Mouse (Mus musculus): ENCODE measurements around the gene Rpl26. TPM values are rescaled to one million over a fixed set of nuclear protein-coding genes. Genes with fewer than 3 reads are reported as not detected.

Rpl26 gene
- polyA plus RNA-seq, 1 experiment from 2014 or later = 638 TPM

GRCm38 (mm10) chr11:68904375-68905137 lies 3.2 kb downstream of the Rpl26 start:
- 82% methylated on average over 8 of the region's 8 CpGs for WGBS
- H3K27me3 ChIP-seq = no peaks in the 10 kb centered on the region; the same call in 1 of the 2 replicates
- H3K4me1 ChIP-seq = peaks cover 11% of the 10 kb centered on the region
- no peak overlapping the region for H3K4me3 ChIP-seq
- ATAC-seq (replicated peaks) = no peak
- no peaks in the 10 kb centered on the region for H3K9me3 ChIP-seq
- no peak overlapping the region for H3K9ac ChIP-seq (replicated peaks)
- H3K36me3 ChIP-seq = peaks cover 51% of the 10 kb centered on the region
- H3K4me2 ChIP-seq (replicated peaks) = no peak overlapping the region
- no peak overlapping the region for H3K27ac ChIP-seq (replicated peaks)

DNA sequence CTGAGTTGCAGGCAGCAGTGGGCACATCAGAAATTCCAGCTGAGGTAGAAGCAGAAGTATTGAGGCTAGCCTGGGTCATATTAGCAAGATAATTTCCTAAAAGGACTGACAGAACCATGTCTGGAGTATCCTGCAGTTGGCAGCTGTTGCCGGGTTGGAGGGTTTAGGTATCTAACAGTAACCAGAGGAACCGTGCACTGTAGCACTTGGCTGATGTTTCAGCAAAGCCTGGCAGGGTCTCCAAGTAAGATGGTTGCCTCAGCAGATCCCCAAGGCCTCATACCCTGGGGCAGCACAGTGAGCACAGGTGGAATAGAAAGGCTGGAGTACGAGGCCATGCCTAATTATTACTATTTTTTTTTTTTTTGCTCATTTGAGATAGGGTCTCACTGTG lies 3.8 kb downstream of the Rpl26 start:
- Histone ChIP-seq H3K4me3 (no peak overlapping the region), H3K9ac (replicated peaks) (no peak overlapping the region), H3K36me3 (peaks cover 51% of the 10 kb centered on the region), H3K4me1 (peaks cover 11% of the 10 kb centered on the region), H3K4me2 (replicated peaks) (no peak overlapping the region), H3K27me3 (no peaks in the 10 kb centered on the region; the same call in 1 of the 2 replicates), H3K9me3 (no peaks in the 10 kb centered on the region), H3K27ac (replicated peaks) (no peak overlapping the region)
- WGBS = 87% methylated on average over 3 of the region's 3 CpGs
- no peak for ATAC-seq (replicated peaks)

DNA sequence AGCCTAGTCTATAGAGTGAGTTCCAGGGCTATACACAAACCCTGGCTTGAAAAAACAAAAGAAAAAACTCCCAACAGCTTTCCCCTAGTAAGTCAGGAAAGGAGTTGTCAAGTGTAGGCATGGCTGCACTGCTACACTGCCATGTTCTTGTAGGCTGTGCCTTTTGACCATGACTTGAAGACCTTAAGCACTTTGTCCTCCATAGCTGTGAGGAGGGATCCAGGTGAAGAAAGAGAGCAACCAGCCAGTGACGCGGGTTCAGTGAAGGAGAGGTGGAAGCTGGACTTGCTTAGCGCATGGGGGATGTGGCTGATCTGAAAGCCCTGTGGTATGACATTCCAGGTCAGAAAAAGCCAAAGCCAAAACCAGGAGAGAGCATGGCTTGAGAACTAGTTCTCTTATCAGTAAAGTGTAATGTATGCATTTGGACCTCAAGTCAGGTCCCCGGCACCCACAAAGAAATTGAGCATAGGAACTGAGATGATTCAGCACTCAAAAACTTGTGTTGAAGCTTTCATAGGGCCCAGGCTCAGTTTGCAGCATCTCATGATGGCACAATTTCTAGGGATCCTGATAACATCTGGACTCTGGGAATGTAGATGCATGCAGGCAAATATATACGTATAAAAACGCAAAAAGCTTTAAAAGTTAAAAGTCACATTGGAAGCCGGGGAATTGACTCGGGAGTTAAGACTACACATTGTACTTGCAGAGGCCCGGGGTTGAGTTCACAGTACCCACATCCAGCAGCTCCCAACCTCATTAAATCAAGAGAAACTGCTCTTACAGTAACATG lies 4.5 kb downstream of the Rpl26 start:
- Histone ChIP-seq H3K9me3 (no peaks in the 10 kb centered on the region), H3K36me3 (peaks cover 51% of the 10 kb centered on the region), H3K27ac (replicated peaks) (no peak overlapping the region), H3K4me1 (peaks cover 11% of the 10 kb centered on the region), H3K4me2 (replicated peaks) (no peak overlapping the region), H3K9ac (replicated peaks) (no peak overlapping the region), H3K4me3 (no peak overlapping the region), H3K27me3 (no peaks in the 10 kb centered on the region)
- WGBS = 90% methylated on average over 9 of the region's 9 CpGs
- ATAC-seq (replicated peaks) = no peak

GRCm38 (mm10) chr11:68906461-68906790 lies 5.0 kb downstream of the Rpl26 start:
- no peak overlapping the region for H3K9ac ChIP-seq (replicated peaks)
- no peaks in the 10 kb centered on the region for H3K27me3 ChIP-seq
- H3K4me1 ChIP-seq = peaks cover 11% of the 10 kb centered on the region
- H3K4me3 ChIP-seq = no peak overlapping the region
- no peak overlapping the region for H3K4me2 ChIP-seq (replicated peaks)
- peaks cover 51% of the 10 kb centered on the region for H3K36me3 ChIP-seq
- WGBS = 72% methylated on average over 4 of the region's 4 CpGs
- no peak for ATAC-seq (replicated peaks)
- no peak overlapping the region for H3K27ac ChIP-seq (replicated peaks)
- H3K9me3 ChIP-seq = no peaks in the 10 kb centered on the region

- H3K4me1 ChIP-seq = peaks cover 10% of the 10 kb centered on the region
- WGBS = 81% methylated on average over 3 of the region's 3 CpGs
- no peak for ATAC-seq (replicated peaks)
- H3K9ac ChIP-seq (replicated peaks) = no peak overlapping the region
- peaks cover 51% of the 10 kb centered on the region for H3K36me3 ChIP-seq
- H3K27ac ChIP-seq (replicated peaks) = no peak overlapping the region
- H3K4me2 ChIP-seq (replicated peaks) = no peak overlapping the region
- no peaks in the 10 kb centered on the region for H3K9me3 ChIP-seq
- H3K27me3 ChIP-seq = no peaks in the 10 kb centered on the region
- no peak overlapping the region for H3K4me3 ChIP-seq
Measured at GRCm38 (mm10) chr11:68907251-68907650, 5.9 kb downstream of the Rpl26 start.

- no peaks in the 10 kb centered on the region for H3K4me1 ChIP-seq
- WGBS = 48% methylated on average over 7 of the region's 7 CpGs
- H3K4me2 ChIP-seq (replicated peaks) = no peak overlapping the region
- H3K9ac ChIP-seq (replicated peaks) = no peak overlapping the region
- peaks cover 35% of the 10 kb centered on the region for H3K36me3 ChIP-seq
- H3K9me3 ChIP-seq = no peaks in the 10 kb centered on the region
- no peak for ATAC-seq (replicated peaks)
- H3K27ac ChIP-seq (replicated peaks) = no peak overlapping the region
- no peak overlapping the region for H3K4me3 ChIP-seq
- H3K27me3 ChIP-seq = no peaks in the 10 kb centered on the region
Measured at GRCm38 (mm10) chr11:68908846-68909503, 7.6 kb downstream of the Rpl26 start.

DNA sequence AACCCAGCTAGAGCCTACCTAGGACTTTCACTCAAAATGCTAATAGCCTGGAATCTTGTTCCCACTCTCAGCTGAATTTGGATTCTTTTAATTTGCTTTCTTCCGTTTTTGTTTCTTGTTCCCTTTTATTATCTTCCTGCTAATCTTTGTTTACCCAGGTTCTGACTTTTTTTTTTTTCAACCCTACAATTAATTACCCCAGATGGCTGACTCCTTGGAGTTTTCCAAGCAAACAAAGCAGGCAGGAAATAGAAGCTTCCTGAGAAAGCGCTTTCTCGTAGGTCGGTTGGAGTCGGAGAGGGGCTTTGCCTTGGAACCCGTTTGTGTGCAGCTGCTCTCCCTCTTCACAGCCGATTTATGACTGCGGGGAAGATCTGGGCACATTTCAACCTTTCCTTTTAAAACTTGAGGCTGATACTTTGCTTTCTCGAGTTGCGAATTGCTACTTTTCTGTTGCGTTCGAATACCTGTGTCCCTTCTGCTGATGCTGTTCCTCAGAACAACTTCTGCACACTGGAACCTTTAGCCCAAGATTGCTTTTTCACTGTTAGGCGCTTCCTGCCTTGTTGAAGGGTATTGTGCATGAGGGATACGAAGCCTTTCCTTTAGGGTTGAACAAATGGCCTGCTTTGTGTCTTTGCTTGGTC lies 10.3 kb downstream of the Rpl26 start:
- no peaks in the 10 kb centered on the region for H3K9me3 ChIP-seq
- H3K4me3 ChIP-seq = no peak overlapping the region
- H3K36me3 ChIP-seq = peaks cover 9% of the 10 kb centered on the region
- no peak overlapping the region for H3K27ac ChIP-seq (replicated peaks)
- no peak overlapping the region for H3K9ac ChIP-seq (replicated peaks)
- H3K4me1 ChIP-seq = no peaks in the 10 kb centered on the region
- H3K4me2 ChIP-seq (replicated peaks) = no peak overlapping the region
- H3K27me3 ChIP-seq = no peaks in the 10 kb centered on the region
- WGBS = 59% methylated on average over 14 of the region's 14 CpGs
- no peak for ATAC-seq (replicated peaks)

DNA sequence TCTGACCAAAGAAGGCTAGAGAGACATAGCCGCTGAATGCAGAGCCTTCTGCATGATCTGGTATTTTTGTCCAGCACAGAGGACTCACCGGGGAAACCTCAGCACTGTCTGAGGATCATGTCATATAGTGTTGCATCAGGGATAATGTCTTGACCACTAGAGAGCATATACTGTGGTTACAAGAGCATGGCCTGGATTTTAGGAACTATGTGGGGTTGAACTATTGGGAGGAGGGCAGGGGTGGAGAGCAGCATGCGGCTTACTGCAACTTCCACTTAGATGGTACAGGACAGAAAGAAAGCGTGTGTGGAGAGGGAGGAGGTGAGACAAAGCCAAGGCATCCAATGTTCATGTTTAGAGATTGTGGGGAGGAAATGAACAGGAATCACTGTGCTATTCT lies 13.2 kb downstream of the Rpl26 start:
- no peak for ATAC-seq (replicated peaks)
- Histone ChIP-seq H3K9me3 (no peaks in the 10 kb centered on the region), H3K4me2 (replicated peaks) (no peak overlapping the region), H3K4me3 (no peak overlapping the region), H3K27ac (replicated peaks) (no peak overlapping the region), H3K36me3 (no peaks in the 10 kb centered on the region), H3K4me1 (no peaks in the 10 kb centered on the region), H3K9ac (replicated peaks) (no peak overlapping the region), H3K27me3 (no peaks in the 10 kb centered on the region)
- 99% methylated on average over 4 of the region's 4 CpGs for WGBS

- H3K27ac ChIP-seq (replicated peaks) = no peak overlapping the region
- no peak overlapping the region for H3K9ac ChIP-seq (replicated peaks)
- no peak for ATAC-seq (replicated peaks)
Measured at GRCm38 (mm10) chr11:68923191-68923590, 21.8 kb downstream of the Rpl26 start.

GRCm38 (mm10) chr11:68924749-68925148 lies 23.4 kb downstream of the Rpl26 start:
- no peaks in the 10 kb centered on the region for H3K4me1 ChIP-seq
- no peaks in the 10 kb centered on the region for H3K36me3 ChIP-seq
- 84% methylated on average over 2 of the region's 2 CpGs for WGBS
- no peak overlapping the region for H3K4me2 ChIP-seq (replicated peaks)
- no peak overlapping the region for H3K9ac ChIP-seq (replicated peaks)
- H3K4me3 ChIP-seq = no peak overlapping the region
- no peaks in the 10 kb centered on the region for H3K27me3 ChIP-seq
- no peak for ATAC-seq (replicated peaks)
- no peaks in the 10 kb centered on the region for H3K9me3 ChIP-seq
- H3K27ac ChIP-seq (replicated peaks) = no peak overlapping the region

More at GRCm38 (mm10) chr11:68923191-68923590, 21.8 kb downstream of the Rpl26 start:
- 63% methylated on average over 3 of the region's 3 CpGs for WGBS
- no peak overlapping the region for H3K4me3 ChIP-seq
- no peak overlapping the region for H3K4me2 ChIP-seq (replicated peaks)
- H3K27me3 ChIP-seq = no peaks in the 10 kb centered on the region
- H3K36me3 ChIP-seq = no peaks in the 10 kb centered on the region
- H3K4me1 ChIP-seq = no peaks in the 10 kb centered on the region
- H3K9me3 ChIP-seq = no peaks in the 10 kb centered on the region

DNA sequence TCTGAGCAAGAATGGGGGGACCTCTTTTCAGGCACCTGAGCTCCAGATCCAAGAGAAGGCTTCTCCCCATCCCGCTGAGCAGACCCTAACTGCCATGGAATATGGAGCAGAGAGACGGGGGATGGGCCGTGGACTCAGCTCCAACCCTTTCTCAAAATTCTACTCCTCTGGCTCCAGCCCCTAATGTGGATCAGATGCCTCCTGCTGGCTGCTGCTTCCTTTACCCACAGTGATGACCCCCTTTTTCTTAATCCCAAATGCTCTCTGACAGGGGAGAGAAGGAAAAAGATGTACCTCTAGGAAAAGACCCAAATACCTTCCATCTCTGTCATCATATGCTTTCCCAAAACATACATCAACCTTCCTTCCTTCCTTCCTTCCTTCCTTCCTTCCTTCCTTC lies 25.6 kb downstream of the Rpl26 start, which contains the start of gene Odf4:
Gene Odf4 (minus strand): TSS at position 101 of the 400 bp plus-strand sequence.
- 76% methylated on average over 3 of the region's 3 CpGs for WGBS
- Histone ChIP-seq H3K9ac (replicated peaks) (no peak within 1 kb of the TSS), H3K27ac (replicated peaks) (no peak within 1 kb of the TSS)

GRCm38 (mm10) chr11:68929947-68930346 lies 28.6 kb downstream of the Rpl26 start:
- no peak for ATAC-seq (replicated peaks)
- no peaks in the 10 kb centered on the region for H3K9me3 ChIP-seq
- H3K4me3 ChIP-seq = no peak overlapping the region
- no peak overlapping the region for H3K4me2 ChIP-seq (replicated peaks)
- H3K4me1 ChIP-seq = 0 out of 2 replicates have a peak, but pooled peaks cover 4% of the 10 kb centered on the region
- H3K36me3 ChIP-seq = no peaks in the 10 kb centered on the region
- no peak overlapping the region for H3K9ac ChIP-seq (replicated peaks)
- H3K27me3 ChIP-seq = no peaks in the 10 kb centered on the region
- 88% methylated on average over 6 of the region's 6 CpGs for WGBS
- no peak overlapping the region for H3K27ac ChIP-seq (replicated peaks)

More for the DNA sequence above, 25.6 kb downstream of the Rpl26 start, which contains the start of gene Odf4:
- no peak within 1 kb of the TSS for H3K4me2 ChIP-seq (replicated peaks)
- H3K9me3 ChIP-seq = no peaks in the 10 kb centered on the region
- no peak within 1 kb of the TSS for H3K4me3 ChIP-seq
- H3K4me1 ChIP-seq = no peaks in the 10 kb centered on the region
- ATAC-seq (replicated peaks) = no peak
- no peaks in the 10 kb centered on the region for H3K36me3 ChIP-seq
- no peaks in the 10 kb centered on the region for H3K27me3 ChIP-seq
